Mouse (Mus musculus) left cerebral cortex, postnatal 14 days (tissue): ENCODE data around the gene Eci1. TPM values are rescaled to one million over a fixed set of nuclear protein-coding genes. Genes with fewer than 3 reads are reported as not detected.

Source experiments
- DNase-seq, 2 experiments: peaks; one replicate each; pipeline ENCODE4 v3.0.0; 2021 to 2022; ENCODE audit warnings: low spot score in 2 of 2, mixed read lengths in 1 of 2
- intact Hi-C: fragments of 180-260 bp; cut with DNase I; formaldehyde crosslinking; loops from one replicate; pipeline ENCODE4 v1.15.1; 2025
- total RNA-seq, 2 experiments: library from RNA; stranded (reverse); gene quantifications; 2 replicates each; pipeline ENCODE4 v1.2.3; 2021

The Eci1 gene
- total RNA-seq, 2 experiments from 2014 or later: 22.3 to 22.4 TPM

- intact Hi-C loops: no loop called here
- peak; percentile 56 to 76 for DNase-seq
Measured at GRCm38 (mm10) chr17:24485090-24485860, 58.8 kb downstream of the Eci1 start.

GRCm38 (mm10) chr17:24488186-24488661 lies 61.8 kb downstream of the Eci1 start, which contains the start of gene Caskin1:
Caskin1 (plus strand) TSS chr17:24488601.
- peak; percentile 62 to 84 for DNase-seq
- intact Hi-C loops: no loop called here

GRCm38 (mm10) chr17:24488662-24489264 lies 62.3 kb downstream of the Eci1 start:
- intact Hi-C loops: no loop called here
- DNase-seq: peak in 1 of 2 experiments; percentile 50

Other genes starting within 250 kb of the Eci1 start
- 10 to 100 TPM; 71.1 to 72.5 TPM for gene Tbc1d24, start 221.1 kb upstream of the Eci1 start, total RNA-seq
- gene Ntn3, start 217.1 kb upstream of the Eci1 start, total RNA-seq: 10 to 100 TPM; 11.0 to 12.6 TPM
- 10 to 100 TPM in 1 of 2 experiments, 1 to 10 TPM in 1; 8.7 to 10.1 TPM for gene Tedc2, start 205.8 kb upstream of the Eci1 start, total RNA-seq
- 1 to 10 TPM; 6.2 to 6.7 TPM for gene Ccnf, start 175.2 kb upstream of the Eci1 start, total RNA-seq
- 1 to 10 TPM in 1 of 2 experiments, under 1 TPM in 1; 0.77 to 1.3 TPM for gene Abca17, start 75.6 kb upstream of the Eci1 start, total RNA-seq
- 100 to 1,000 TPM; 111 to 118 TPM for gene Abca3, start 74.7 kb upstream of the Eci1 start, total RNA-seq
- gene Rnps1, start 12.1 kb upstream of the Eci1 start, total RNA-seq: 100 to 1,000 TPM; 141 to 145 TPM
- gene Dnase1l2, start 16.5 kb downstream of the Eci1 start, total RNA-seq: 1 to 10 TPM; 4.8 to 6.5 TPM
- gene E4f1, start 43.7 kb downstream of the Eci1 start, total RNA-seq: 10 to 100 TPM; 31.2 to 33.1 TPM
- gene Pgp, start 43.8 kb downstream of the Eci1 start, total RNA-seq: 10 to 100 TPM; 70.6 to 74.9 TPM
- gene Bricd5, start 47.2 kb downstream of the Eci1 start, total RNA-seq: 1 to 10 TPM; 1.7 to 1.8 TPM
- 10 to 100 TPM; 32.3 to 36.9 TPM for gene Mlst8, start 52.4 kb downstream of the Eci1 start, total RNA-seq
- 100 to 1,000 TPM; 134 to 145 TPM for gene Caskin1, start 62.0 kb downstream of the Eci1 start, total RNA-seq
- 10 to 100 TPM; 86.8 to 91.7 TPM for gene Traf7, start 101.3 kb downstream of the Eci1 start, total RNA-seq
- gene Rab26, start 107.6 kb downstream of the Eci1 start, total RNA-seq: 10 to 100 TPM; 36.2 to 40.4 TPM
- 10 to 100 TPM; 68.6 to 78.7 TPM for gene Pkd1, start 123.2 kb downstream of the Eci1 start, total RNA-seq
- gene Tsc2, start 206.0 kb downstream of the Eci1 start, total RNA-seq: 100 to 1,000 TPM; 122 to 130 TPM
- gene Nthl1, start 206.0 kb downstream of the Eci1 start, total RNA-seq: 1 to 10 TPM; 4.4 to 5.0 TPM
- gene Slc9a3r2, start 223.7 kb downstream of the Eci1 start, total RNA-seq: 10 to 100 TPM; 52.6 to 53.0 TPM
- gene Npw, start 231.8 kb downstream of the Eci1 start, total RNA-seq: 1 to 10 TPM in 1 of 2 experiments, under 1 TPM in 1; 0.95 to 1.4 TPM
- 10 to 100 TPM; 37.9 to 39.3 TPM for gene Zfp598, start 243.0 kb downstream of the Eci1 start, total RNA-seq